Comparison of ENCODE assay signal across 23 mouse cellular contexts in genomic region chr17:14749281-14749680, GRCm38 (mm10). TPM values are rescaled to one million over a fixed set of nuclear protein-coding genes. Genes with fewer than 3 reads are reported as not detected.
A peak's percentile ranks its signal among the peaks of the same experiment; 100 is the strongest.
DNase-seq lines count a peak whose midpoint lies in the region; ATAC-seq lines count a peak whose summit lies in the region.
"Had no signal": no experiment of that assay in that cellular context is flagged by ENCODE, and none has a peak within 500 bp of the region (broad histone marks: within the 10 kb centered on the region; RNA-seq: fewer than 3 reads in every experiment).

No protein-coding gene starts in this region.

- 47% methylated on average over 2 of the region's 2 CpGs for WGBS in intestine, embryonic 15.5 days

- H3K4me3 ChIP-seq in intestine, embryonic 15.5 days (replicated peaks), result no peak overlapping the region
- H3K4me3 ChIP-seq: embryonic facial prominence, embryonic 15.5 days; forebrain, embryonic 10.5 days; gastrocnemius, adult 2 months; heart, embryonic 13.5 days; hindbrain, embryonic 10.5 days; left cerebral cortex, adult 2 months; limb, embryonic 10.5 days; liver, embryonic 13.5 days; myocyte had no signal

- intact Hi-C loops in heart, postnatal 25 days (cut with DNase I), result no loop called here

- H3K36me3 ChIP-seq in intestine, embryonic 15.5 days, result no peaks in the 10 kb centered on the region
- H3K36me3 ChIP-seq: embryonic facial prominence, embryonic 15.5 days; forebrain, embryonic 10.5 days; heart, embryonic 13.5 days; hindbrain, embryonic 10.5 days; limb, embryonic 10.5 days; liver, embryonic 13.5 days had no signal

- H3K27ac ChIP-seq in intestine, embryonic 15.5 days, result peak overlapping the region; percentile 73
- H3K27ac ChIP-seq: embryonic facial prominence, embryonic 15.5 days; forebrain, embryonic 10.5 days; gastrocnemius, adult 2 months; heart, embryonic 13.5 days; hindbrain, embryonic 10.5 days; left cerebral cortex, adult 2 months; limb, embryonic 10.5 days; liver, embryonic 13.5 days had no signal

- peak; percentile 65 for ATAC-seq in intestine, embryonic 15.5 days

- peaks cover 4% of the 10 kb centered on the region; the same call in 1 of the 2 replicates for H3K4me1 ChIP-seq in intestine, embryonic 15.5 days (replicated peaks)
- H3K4me1 ChIP-seq: forebrain, embryonic 10.5 days; heart, embryonic 13.5 days; hindbrain, embryonic 10.5 days; limb, embryonic 10.5 days; liver, embryonic 13.5 days had no signal

- peak; percentile 56 to 63 for DNase-seq in heart, adult 18-20 months
- DNase-seq in heart, postnatal 25 days (ENCODE audit: low spot score), result no peak
- peak; percentile 53 for DNase-seq in kidney, postnatal 10 days
- DNase-seq in kidney, adult 9 months, result no peak
- peak; percentile 27 for DNase-seq in lung, postnatal 36 days
- DNase-seq in c-Kit-positive CD71-positive TER-119-positive erythroid progenitor cells, embryonic 14.5 days (ENCODE audit: low spot score), result no peak
- no peak for DNase-seq in spleen, postnatal 36 days (ENCODE audit: low spot score in 2 of 2)
- DNase-seq: adrenal gland, adult 2 months; cerebellum, postnatal 14 days; embryo, embryonic 11 days; gastrocnemius, adult 2 months; liver, embryonic 13.5 days; midbrain, embryonic 14.5 days had no signal

- H3K9me3 ChIP-seq in intestine, embryonic 15.5 days, result no peaks in the 10 kb centered on the region
- H3K9me3 ChIP-seq: embryonic facial prominence, embryonic 15.5 days; forebrain, embryonic 10.5 days; heart, embryonic 13.5 days; hindbrain, embryonic 10.5 days; limb, embryonic 10.5 days; liver, embryonic 13.5 days had no signal

- no peak overlapping the region for H3K4me2 ChIP-seq in intestine, embryonic 15.5 days (replicated peaks)
- H3K4me2 ChIP-seq: embryonic facial prominence, embryonic 15.5 days; heart, embryonic 13.5 days; liver, embryonic 13.5 days had no signal

- no peaks in the 10 kb centered on the region for H3K27me3 ChIP-seq in intestine, embryonic 15.5 days (replicated peaks)
- H3K27me3 ChIP-seq: embryonic facial prominence, embryonic 15.5 days; heart, embryonic 13.5 days; liver, embryonic 13.5 days had no signal

- no peak overlapping the region for H3K9ac ChIP-seq in intestine, embryonic 15.5 days
- H3K9ac ChIP-seq: embryonic facial prominence, embryonic 15.5 days; heart, embryonic 13.5 days; liver, embryonic 13.5 days had no signal

RNA-seq across cellular contexts. Expression of gene Thbs2, which starts 55.2 kb away (rescaled TPM):
- total RNA-seq in heart, adult 18-20 months (2021), result 10 to 100 TPM; 11.1 to 11.2 TPM
- total RNA-seq in heart, postnatal 25 days (2021), result 10 to 100 TPM; 14.6 to 16.5 TPM
- 49.5 and 54.1 TPM in 2 replicates for polyA plus RNA-seq in intestine, embryonic 15.5 days (2015; fragmentation: Nextera tagmentation; extraction: Ambion mirVana)
- total RNA-seq: MEL; neutrophil, adult 5-6 weeks had no signal

Comparison
In these comparisons a context has a peak if more than half of its experiments do, and no peak if none do; other contexts are left out.
1. DNase-seq: peak in heart, adult 18-20 months (2 of 2), kidney, postnatal 10 days (single experiment) and lung, postnatal 36 days (single experiment); none in heart, postnatal 25 days (single experiment), kidney, adult 9 months (single experiment), c-Kit-positive CD71-positive TER-119-positive erythroid progenitor cells, embryonic 14.5 days (single experiment) and spleen, postnatal 36 days (0 of 2).